Mouse (Mus musculus): ENCODE data around the gene Mpg. TPM values are rescaled to one million over a fixed set of nuclear protein-coding genes. Genes with fewer than 3 reads are reported as not detected.
"Not testable (repeated sequence)": the region's sequence is repeated elsewhere in the genome, so short reads cannot be mapped to it uniquely, and the experiment has no call there.

The Mpg gene
- total and polyA plus RNA-seq, 2 experiments from 2014 or later: 29.7 to 31.0 TPM

- WGBS: 30% methylated on average over 11 of the region's 11 CpGs
- ATAC-seq: no peak
- H3K36me3 ChIP-seq (ENCODE audit: insufficient read depth): no peaks in the 10 kb centered on the region
- no peak for TF ChIP-seq CTCF (IDR thresholded peaks at IDR 0.05; ENCODE audit: low read depth)
- no peak for DNase-seq
- H3K9me3 ChIP-seq (ENCODE audit: low read length): no peaks in the 10 kb centered on the region
- H3K9ac ChIP-seq: no peak overlapping the region
- H3K27ac ChIP-seq (ENCODE audit: low read depth, low read length): no peak overlapping the region
- H3K4me1 ChIP-seq (ENCODE audit: insufficient read depth): no peaks in the 10 kb centered on the region
- no peak overlapping the region for H3K4me3 ChIP-seq (ENCODE audit: low read depth, low read length)
- H3K27me3 ChIP-seq (ENCODE audit: insufficient read depth, low read length): no peaks in the 10 kb centered on the region
- H3K4me2 ChIP-seq (ENCODE audit: low read depth): no peak overlapping the region
Measured at GRCm38 (mm10) chr11:32195867-32196540, 30.3 kb upstream of the Mpg start.

- Histone ChIP-seq H3K36me3 (ENCODE audit: insufficient read depth) (no peaks in the 10 kb centered on the region), H3K4me1 (ENCODE audit: insufficient read depth) (no peaks in the 10 kb centered on the region), H3K4me3 (ENCODE audit: low read depth, low read length) (no peak overlapping the region), H3K27ac (ENCODE audit: low read depth, low read length) (no peak overlapping the region), H3K9me3 (ENCODE audit: low read length) (no peaks in the 10 kb centered on the region), H3K9ac (no peak overlapping the region), H3K4me2 (ENCODE audit: low read depth) (no peak overlapping the region), H3K27me3 (ENCODE audit: insufficient read depth, low read length) (no peaks in the 10 kb centered on the region)
- DNase-seq (no peak), ATAC-seq (no peak)
- no peak for TF ChIP-seq CTCF (IDR thresholded peaks at IDR 0.05; ENCODE audit: low read depth)
- WGBS: 82% methylated on average over 6 of the region's 6 CpGs
Measured at GRCm38 (mm10) chr11:32196727-32197126, 29.6 kb upstream of the Mpg start.

GRCm38 (mm10) chr11:32197766-32198165 lies 28.5 kb upstream of the Mpg start:
- no peak for TF ChIP-seq CTCF (IDR thresholded peaks at IDR 0.05; ENCODE audit: low read depth)
- H3K4me1 ChIP-seq (ENCODE audit: insufficient read depth): no peaks in the 10 kb centered on the region
- H3K27me3 ChIP-seq (ENCODE audit: insufficient read depth, low read length): no peaks in the 10 kb centered on the region
- WGBS: 74% methylated on average over 3 of the region's 3 CpGs
- H3K9ac ChIP-seq: no peak overlapping the region
- H3K27ac ChIP-seq (ENCODE audit: low read depth, low read length): no peak overlapping the region
- DNase-seq (no peak), ATAC-seq (no peak)
- H3K9me3 ChIP-seq (ENCODE audit: low read length): no peaks in the 10 kb centered on the region
- no peak overlapping the region for H3K4me3 ChIP-seq (ENCODE audit: low read depth, low read length)
- no peaks in the 10 kb centered on the region for H3K36me3 ChIP-seq (ENCODE audit: insufficient read depth)
- H3K4me2 ChIP-seq (ENCODE audit: low read depth): no peak overlapping the region

DNA sequence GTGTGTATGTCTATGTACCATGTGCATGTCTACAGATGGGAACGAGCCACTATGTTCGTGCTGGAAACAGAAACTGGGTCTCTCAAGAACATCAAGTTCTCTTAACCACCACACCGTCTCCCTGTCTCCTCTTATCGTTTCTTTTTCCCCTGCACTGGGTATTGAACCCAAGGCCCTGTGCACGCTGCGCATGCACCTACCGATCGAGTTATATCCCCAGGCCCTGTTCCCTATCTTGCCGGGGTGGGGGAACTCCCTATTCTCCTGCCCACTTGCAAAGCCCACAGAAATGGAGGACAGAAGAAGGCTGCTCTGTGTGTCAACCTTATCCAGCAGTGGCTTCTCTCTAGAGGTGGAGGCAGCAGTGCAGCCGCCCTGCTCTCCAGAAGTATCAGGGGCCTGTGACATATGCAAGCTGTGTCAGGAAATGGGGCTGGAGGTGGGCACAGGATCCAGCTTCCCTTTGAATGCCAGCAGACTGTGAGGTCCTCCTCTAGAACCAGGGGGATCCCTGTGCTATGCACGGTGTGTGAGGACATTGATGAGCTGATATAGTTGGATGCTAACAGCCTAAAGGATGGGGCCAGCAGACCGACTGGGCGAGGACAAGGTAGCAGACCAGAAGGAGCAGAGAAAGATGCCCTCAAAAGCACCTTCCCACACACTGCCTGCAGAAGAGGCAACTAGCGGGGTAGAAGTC lies 27.9 kb upstream of the Mpg start:
- no peak for DNase-seq
- TF ChIP-seq CTCF (IDR thresholded peaks at IDR 0.05; ENCODE audit: low read depth): no peak

GRCm38 (mm10) chr11:32199230-32199629 lies 27.1 kb upstream of the Mpg start:
- 42% methylated on average over 6 of the region's 6 CpGs for WGBS
- TF ChIP-seq CTCF (IDR thresholded peaks at IDR 0.05; ENCODE audit: low read depth): no peak

More for the DNA sequence above, 27.9 kb upstream of the Mpg start:
- H3K4me1 ChIP-seq (ENCODE audit: insufficient read depth): no peaks in the 10 kb centered on the region
- 76% methylated on average over 14 of the region's 14 CpGs for WGBS
- no peak for ATAC-seq
- H3K27ac ChIP-seq (ENCODE audit: low read depth, low read length): no peak overlapping the region
- no peaks in the 10 kb centered on the region for H3K27me3 ChIP-seq (ENCODE audit: insufficient read depth, low read length)
- H3K4me3 ChIP-seq (ENCODE audit: low read depth, low read length): no peak overlapping the region
- H3K4me2 ChIP-seq (ENCODE audit: low read depth): no peak overlapping the region
- H3K9me3 ChIP-seq (ENCODE audit: low read length): no peaks in the 10 kb centered on the region
- H3K9ac ChIP-seq: no peak overlapping the region
- H3K36me3 ChIP-seq (ENCODE audit: insufficient read depth): no peaks in the 10 kb centered on the region

DNA sequence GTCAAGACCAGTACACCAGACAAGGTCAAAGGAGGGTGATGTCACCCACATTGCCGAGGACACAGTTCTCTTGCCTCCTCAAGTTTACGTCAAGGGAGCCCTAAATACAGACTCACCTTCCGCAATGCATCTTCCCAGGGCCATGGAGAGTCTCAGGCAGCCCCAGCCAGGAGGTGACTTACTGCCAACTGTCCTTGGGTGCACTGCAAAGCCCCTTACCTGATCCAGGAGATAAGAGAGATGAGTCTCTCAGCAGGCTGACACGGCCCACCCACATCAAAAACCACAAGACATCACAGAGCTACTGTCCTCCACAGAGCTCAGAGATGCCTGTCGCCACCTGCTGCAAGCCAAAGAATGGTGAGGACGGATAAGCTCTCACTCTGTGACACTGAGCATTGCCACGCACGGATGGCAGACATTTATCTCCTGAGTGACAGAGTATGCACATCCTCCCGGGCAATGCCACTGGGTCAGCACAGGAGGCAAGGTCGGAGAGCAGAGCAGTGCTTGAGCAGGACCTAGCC lies 26.2 kb upstream of the Mpg start, which contains the start of gene Il9r:
TSS of gene Il9r (minus strand) at position 205 of the 527 bp plus-strand sequence.
- no peak for ATAC-seq
- no peak within 1 kb of the TSS for H3K4me2 ChIP-seq (ENCODE audit: low read depth)
- H3K4me1 ChIP-seq (ENCODE audit: insufficient read depth): no peaks in the 10 kb centered on the region
- H3K9ac ChIP-seq: no peak within 1 kb of the TSS
- no peaks in the 10 kb centered on the region for H3K36me3 ChIP-seq (ENCODE audit: insufficient read depth)
- TF ChIP-seq CTCF (IDR thresholded peaks at IDR 0.05; ENCODE audit: low read depth): no peak
- H3K27ac ChIP-seq (ENCODE audit: low read depth, low read length): no peak within 1 kb of the TSS
- WGBS: 81% methylated on average over 10 of the region's 10 CpGs
- DNase-seq: no peak
- H3K4me3 ChIP-seq (ENCODE audit: low read depth, low read length): no peak within 1 kb of the TSS
- H3K9me3 ChIP-seq (ENCODE audit: low read length): no peaks in the 10 kb centered on the region
- no peaks in the 10 kb centered on the region for H3K27me3 ChIP-seq (ENCODE audit: insufficient read depth, low read length)

More at GRCm38 (mm10) chr11:32199230-32199629, 27.1 kb upstream of the Mpg start:
- no peak for ATAC-seq
- Histone ChIP-seq H3K9ac (no peak overlapping the region), H3K4me3 (ENCODE audit: low read depth, low read length) (no peak overlapping the region), H3K36me3 (ENCODE audit: insufficient read depth) (no peaks in the 10 kb centered on the region), H3K27me3 (ENCODE audit: insufficient read depth, low read length) (no peaks in the 10 kb centered on the region), H3K4me2 (ENCODE audit: low read depth) (no peak overlapping the region), H3K9me3 (ENCODE audit: low read length) (no peaks in the 10 kb centered on the region), H3K27ac (ENCODE audit: low read depth, low read length) (no peak overlapping the region), H3K4me1 (ENCODE audit: insufficient read depth) (no peaks in the 10 kb centered on the region)
- DNase-seq: no peak

DNA sequence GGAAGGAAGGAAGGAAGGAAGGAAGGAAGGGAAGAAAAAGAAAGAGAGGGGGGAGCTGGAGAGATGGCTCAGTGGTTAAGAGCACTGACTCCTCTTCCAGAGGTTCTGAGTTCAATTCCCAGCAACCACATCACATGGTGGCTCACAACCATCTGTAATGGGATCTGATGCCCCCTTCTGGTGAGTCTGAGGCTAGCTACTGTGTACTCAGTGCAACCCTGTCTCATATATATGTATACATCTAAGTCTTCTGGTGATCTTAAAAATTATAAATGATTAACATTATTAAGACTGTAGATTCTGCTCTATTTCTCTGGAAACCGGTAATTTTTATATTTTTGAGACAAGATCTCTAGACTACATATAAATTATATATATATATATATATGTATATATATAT lies 25.3 kb upstream of the Mpg start:
- 80% methylated on average over 1 of the region's 1 CpGs for WGBS
- H3K27me3 ChIP-seq (ENCODE audit: insufficient read depth, low read length); H3K9ac ChIP-seq; H3K9me3 ChIP-seq (ENCODE audit: low read length); H3K27ac ChIP-seq (ENCODE audit: low read depth, low read length); H3K36me3 ChIP-seq (ENCODE audit: insufficient read depth); ATAC-seq; DNase-seq; H3K4me2 ChIP-seq (ENCODE audit: low read depth); H3K4me3 ChIP-seq (ENCODE audit: low read depth, low read length); H3K4me1 ChIP-seq (ENCODE audit: insufficient read depth): not testable (repeated sequence)
- TF ChIP-seq CTCF (IDR thresholded peaks at IDR 0.05; ENCODE audit: low read depth): 0 out of 2 replicates have a peak, but pooled peaks have one; percentile 4
